Mouse (Mus musculus) liver, adult 2 months (tissue): ENCODE measurements around the gene Cdk12. TPM values are rescaled to one million over a fixed set of nuclear protein-coding genes. Genes with fewer than 3 reads are reported as not detected.

ENCODE experiments used
- DNase-seq: peaks from one replicate; pipeline ENCODE4 v3.0.0-alpha.2; 2011; ENCODE audit warnings: low read depth, low spot score; ENCODE audit errors: extremely low read depth
- H3K27ac ChIP-seq: fragments of 200-500 bp; replicated peaks from 2 replicates; pipeline ENCODE4 v1.5.1; 2012; ENCODE audit warnings: low read depth, mild to moderate bottlenecking, control low read depth, inconsistent platforms, low read length; ENCODE audit not compliant: insufficient read depth
- H3K27me3 ChIP-seq: fragments of 200-500 bp; 2 replicates; pipeline ENCODE4 v1.6.1; 2012; ENCODE audit warnings: mild to moderate bottlenecking, moderate library complexity, low read length, inconsistent platforms; ENCODE audit not compliant: control insufficient read depth, insufficient read depth
- H3K36me3 ChIP-seq: fragments of 200-500 bp; 2 replicates; pipeline ENCODE4 v1.6.1; 2012; ENCODE audit warnings: low read length, inconsistent platforms; ENCODE audit not compliant: control insufficient read depth, insufficient read depth
- H3K4me1 ChIP-seq: fragments of 200-500 bp; 2 replicates; pipeline ENCODE4 v1.6.1; 2011; ENCODE audit warnings: low read length; ENCODE audit not compliant: control insufficient read depth, insufficient read depth
- H3K4me3 ChIP-seq: fragments of 200-500 bp; 2 replicates; pipeline ENCODE4 v1.5.1; 2011; ENCODE audit warnings: low read depth, mild to moderate bottlenecking, control low read depth, low read length, moderate library complexity; ENCODE audit not compliant: insufficient read depth
- H3K79me2 ChIP-seq: fragments of 200-500 bp; 2 replicates; pipeline ENCODE4 v1.6.1; 2012; ENCODE audit warnings: inconsistent platforms, mild to moderate bottlenecking, low read length, moderate library complexity; ENCODE audit not compliant: control insufficient read depth, insufficient read depth
- H3K9ac ChIP-seq: fragments of 200-500 bp; 2 replicates; pipeline ENCODE4 v1.6.1; 2012; ENCODE audit warnings: low read depth, mild to moderate bottlenecking, control low read depth, inconsistent platforms, low read length
- CTCF ChIP-seq: fragments of 200-500 bp; IDR thresholded peaks from 2 replicates; pipeline ENCODE4 v1.5.1; 2011; ENCODE audit warnings: low read depth, low read length, control low read depth
- POLR2A ChIP-seq: fragments of 200-500 bp; IDR thresholded peaks from 2 replicates; pipeline ENCODE4 v1.6.1; 2011; ENCODE audit warnings: low read length, control low read depth; ENCODE audit not compliant: insufficient read depth; ENCODE audit errors: extremely low read depth
- WGBS: fragments of 180-500 bp; shearing (Covaris S2); methylation state at CpG from one replicate; pipeline ENCODE4 v1.1.7; 2018; 5-methylcytosine and 5-hydroxymethylcytosine counted together
- polyA plus RNA-seq: library from polyadenylated mRNA; depleted of rRNA; stranded (reverse); fragments of >200 nt; gene quantifications from 2 replicates; pipeline ENCODE4 v1.2.3, GENCODE M21; 2012; rRNA removed
- total RNA-seq: library from RNA; depleted of rRNA; stranded (reverse); fragments of >200 nt; gene quantifications from 2 replicates; pipeline ENCODE4 v1.2.3, GENCODE M21; 2014; rRNA removed

Gene Cdk12
- total and polyA plus RNA-seq, 2 experiments, result 7.9 to 19.5 TPM

GRCm38 (mm10) chr11:98327136-98328030 lies 124.5 kb downstream of the Cdk12 start:
- H3K36me3 ChIP-seq, result no peaks in the 10 kb centered on the region
- no peak overlapping the region for H3K4me3 ChIP-seq
- no peak overlapping the region for H3K27ac ChIP-seq
- no peaks in the 10 kb centered on the region for H3K4me1 ChIP-seq
- no peaks in the 10 kb centered on the region for H3K79me2 ChIP-seq
- no peak overlapping the region for H3K9ac ChIP-seq
- peaks cover 34% of the 10 kb centered on the region for H3K27me3 ChIP-seq
- no peak for DNase-seq
- TF ChIP-seq CTCF (no peak), POLR2A (no peak)
- WGBS, result 2% methylated on average over 97 of the region's 97 CpGs

GRCm38 (mm10) chr11:98328031-98328370 lies 125.1 kb downstream of the Cdk12 start:
- Histone ChIP-seq H3K4me3 (no peak overlapping the region), H3K27me3 (peaks cover 29% of the 10 kb centered on the region)

More at GRCm38 (mm10) chr11:98328031-98328370, 125.1 kb downstream of the Cdk12 start:
- 4% methylated on average over 35 of the region's 35 CpGs for WGBS
- H3K9ac ChIP-seq, result no peak overlapping the region
- H3K4me1 ChIP-seq, result no peaks in the 10 kb centered on the region
- no peaks in the 10 kb centered on the region for H3K79me2 ChIP-seq
- H3K27ac ChIP-seq, result no peak overlapping the region
- DNase-seq, result no peak
- TF ChIP-seq CTCF (no peak), POLR2A (no peak)
- no peaks in the 10 kb centered on the region for H3K36me3 ChIP-seq

Other genes with a start within 250 kb of the Cdk12 start
- 0.28 and 0.47 TPM in 2 replicates for gene Plxdc1, start 216.6 kb upstream of the Cdk12 start, total RNA-seq
- gene Plxdc1, start 216.6 kb upstream of the Cdk12 start, polyA plus RNA-seq, result 0.58 and 1.2 TPM in 2 replicates
- gene Arl5c, start 206.9 kb upstream of the Cdk12 start, total RNA-seq, result 0.20 and 0.37 TPM in 2 replicates
- 0.44 and 0.55 TPM in 2 replicates for gene Arl5c, start 206.9 kb upstream of the Cdk12 start, polyA plus RNA-seq
- gene Cacnb1, start 180.0 kb upstream of the Cdk12 start, total RNA-seq, result 0.37 and 0.54 TPM in 2 replicates
- 0.81 and 0.84 TPM in 2 replicates for gene Cacnb1, start 180.0 kb upstream of the Cdk12 start, polyA plus RNA-seq
- 606 and 614 TPM in 2 replicates for gene Rpl19, start 176.3 kb upstream of the Cdk12 start, total RNA-seq
- 224 and 235 TPM in 2 replicates for gene Rpl19, start 176.3 kb upstream of the Cdk12 start, polyA plus RNA-seq
- gene Stac2, start 149.6 kb upstream of the Cdk12 start, total RNA-seq, result not detected in 2 replicates
- gene Stac2, start 149.6 kb upstream of the Cdk12 start, polyA plus RNA-seq, result 0.02 TPM in 1 of 2 replicates, not detected in the other
- gene Fbxl20, start 52.7 kb upstream of the Cdk12 start, total RNA-seq, result 15.1 and 16.7 TPM in 2 replicates
- gene Fbxl20, start 52.7 kb upstream of the Cdk12 start, polyA plus RNA-seq, result 8.7 and 12.3 TPM in 2 replicates
- 10.0 and 12.9 TPM in 2 replicates for gene Med1, start 9.8 kb upstream of the Cdk12 start, total RNA-seq
- gene Med1, start 9.8 kb upstream of the Cdk12 start, polyA plus RNA-seq, result 5.3 and 5.6 TPM in 2 replicates
- not detected in 2 replicates for gene Neurod2, start 126.6 kb downstream of the Cdk12 start, total RNA-seq
- gene Neurod2, start 126.6 kb downstream of the Cdk12 start, polyA plus RNA-seq, result not detected in 2 replicates
- 0.55 and 0.87 TPM in 2 replicates for gene Ppp1r1b, start 145.3 kb downstream of the Cdk12 start, total RNA-seq
- 2.8 and 4.3 TPM in 2 replicates for gene Ppp1r1b, start 145.3 kb downstream of the Cdk12 start, polyA plus RNA-seq
- gene Stard3, start 155.3 kb downstream of the Cdk12 start, total RNA-seq, result 11.9 and 17.2 TPM in 2 replicates
- gene Stard3, start 155.3 kb downstream of the Cdk12 start, polyA plus RNA-seq, result 30.0 and 41.1 TPM in 2 replicates
- gene Tcap, start 180.8 kb downstream of the Cdk12 start, total RNA-seq, result 3.5 TPM in 1 of 2 replicates, not detected in the other
- 0.10 and 0.16 TPM in 2 replicates for gene Tcap, start 180.8 kb downstream of the Cdk12 start, polyA plus RNA-seq
- gene Pnmt, start 183.4 kb downstream of the Cdk12 start, total RNA-seq, result 1.7 TPM in 1 of 2 replicates, not detected in the other
- gene Pnmt, start 183.4 kb downstream of the Cdk12 start, polyA plus RNA-seq, result not detected in 2 replicates
- 0.37 and 0.87 TPM in 2 replicates for gene Pgap3, start 197.4 kb downstream of the Cdk12 start, total RNA-seq
- 3.7 and 5.0 TPM in 2 replicates for gene Pgap3, start 197.4 kb downstream of the Cdk12 start, polyA plus RNA-seq
- 0.60 and 1.0 TPM in 2 replicates for gene Erbb2, start 209.4 kb downstream of the Cdk12 start, total RNA-seq
- 0.56 and 0.72 TPM in 2 replicates for gene Erbb2, start 209.4 kb downstream of the Cdk12 start, polyA plus RNA-seq
- 62.8 and 64.1 TPM in 2 replicates for gene Mien1, start 235.9 kb downstream of the Cdk12 start, total RNA-seq
- gene Mien1, start 235.9 kb downstream of the Cdk12 start, polyA plus RNA-seq, result 75.0 and 101 TPM in 2 replicates
- 58.2 and 84.8 TPM in 2 replicates for gene Grb7, start 243.3 kb downstream of the Cdk12 start, total RNA-seq
- gene Grb7, start 243.3 kb downstream of the Cdk12 start, polyA plus RNA-seq, result 134 and 136 TPM in 2 replicates